Mouse (Mus musculus) splenic B cell, adult 2 months (primary cell): ENCODE measurements at regions not wholly inside any gene's neighbourhood (a gene's known extent, or its start where the extent isn't known, plus 50 kb on each side); places are given as distances from the start of the nearest gene placed in this dataset.

Experiments
- DNase-seq: peaks from one replicate; pipeline ENCODE4 v3.0.0-alpha.2; 2011; ENCODE audit warnings: low read depth, low spot score
- H3K27me3 ChIP-seq: 2 replicates; pipeline ENCODE4 v1.6.1; 2012; ENCODE audit warnings: mild to moderate bottlenecking, low read length, moderate library complexity, mixed read lengths; ENCODE audit not compliant: control insufficient read depth, poor library complexity, insufficient read depth, severe bottlenecking
- H3K36me3 ChIP-seq: 2 replicates; pipeline ENCODE4 v1.6.1; 2012; ENCODE audit warnings: mild to moderate bottlenecking, low read length, moderate library complexity, mixed read lengths; ENCODE audit not compliant: control insufficient read depth, poor library complexity, insufficient read depth, severe bottlenecking

DNA sequence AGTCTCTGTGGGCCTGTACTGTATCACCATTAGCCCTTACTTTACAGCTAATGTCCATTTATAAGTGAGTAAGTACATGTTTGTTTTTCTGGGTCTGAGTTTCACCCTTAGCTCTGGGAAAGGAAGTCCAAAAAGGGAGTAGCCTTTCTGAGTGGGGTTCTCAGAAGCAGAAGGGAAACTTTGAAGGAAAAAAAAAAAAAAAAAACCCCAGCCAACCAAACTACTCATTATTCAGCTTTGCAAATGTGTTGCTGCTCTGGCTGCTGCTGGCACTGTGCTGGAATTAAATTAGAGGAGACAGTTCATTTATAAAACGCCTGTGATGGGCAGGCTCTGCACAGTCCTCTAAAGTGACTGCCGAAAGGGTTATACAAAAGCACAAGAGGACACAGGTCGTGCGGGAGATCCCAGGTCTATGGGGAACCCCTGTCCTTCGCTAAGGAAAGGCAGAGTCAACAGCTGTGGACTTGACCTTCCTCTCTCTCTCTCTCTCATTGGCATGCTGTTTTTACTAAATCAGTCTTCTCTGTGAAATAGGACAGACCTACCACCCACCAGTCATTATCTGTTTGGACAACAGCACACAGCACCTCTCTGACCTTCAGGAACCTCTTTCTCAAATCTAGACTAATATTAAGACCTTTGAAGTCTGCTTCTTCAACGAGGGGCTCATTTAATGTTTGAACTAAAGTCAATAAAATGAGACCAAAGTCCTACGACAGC lies 165.4 kb downstream of the Cd47 start:
- peak; percentile 61 for DNase-seq
- peaks cover 2% of the 10 kb centered on the region; the same call in 1 of the 2 replicates for H3K27me3 ChIP-seq
- no peaks in the 10 kb centered on the region for H3K36me3 ChIP-seq

- Histone ChIP-seq H3K36me3 (no peaks in the 10 kb centered on the region), H3K27me3 (peaks cover 2% of the 10 kb centered on the region; the same call in 1 of the 2 replicates)
- DNase-seq, result peak; percentile 8
Observed at GRCm38 (mm10) chr16:49966251-49966588, 165.9 kb downstream of the Cd47 start.

DNA sequence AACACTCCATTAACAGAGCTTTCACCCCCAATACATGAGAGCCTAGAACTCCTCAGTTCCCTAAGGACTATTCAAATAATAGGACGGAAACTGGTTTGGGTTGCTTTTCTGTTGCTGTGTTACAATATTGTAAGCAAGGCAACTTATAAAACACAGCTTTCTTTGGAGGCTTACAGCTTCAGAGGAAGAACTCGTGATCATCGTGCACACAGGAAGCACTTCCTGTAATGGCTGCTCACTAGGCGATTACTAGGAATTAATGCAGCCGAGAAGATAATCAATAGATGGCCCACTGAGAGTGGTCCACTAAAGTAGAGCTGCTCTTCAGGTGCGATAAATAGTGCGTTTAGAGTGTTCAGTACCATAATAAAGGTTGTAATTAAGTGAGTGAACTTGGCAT lies 166.8 kb downstream of the Cd47 start:
- peak; percentile 46 for DNase-seq
- Histone ChIP-seq H3K27me3 (peaks cover 2% of the 10 kb centered on the region; the same call in 1 of the 2 replicates), H3K36me3 (no peaks in the 10 kb centered on the region)

DNA sequence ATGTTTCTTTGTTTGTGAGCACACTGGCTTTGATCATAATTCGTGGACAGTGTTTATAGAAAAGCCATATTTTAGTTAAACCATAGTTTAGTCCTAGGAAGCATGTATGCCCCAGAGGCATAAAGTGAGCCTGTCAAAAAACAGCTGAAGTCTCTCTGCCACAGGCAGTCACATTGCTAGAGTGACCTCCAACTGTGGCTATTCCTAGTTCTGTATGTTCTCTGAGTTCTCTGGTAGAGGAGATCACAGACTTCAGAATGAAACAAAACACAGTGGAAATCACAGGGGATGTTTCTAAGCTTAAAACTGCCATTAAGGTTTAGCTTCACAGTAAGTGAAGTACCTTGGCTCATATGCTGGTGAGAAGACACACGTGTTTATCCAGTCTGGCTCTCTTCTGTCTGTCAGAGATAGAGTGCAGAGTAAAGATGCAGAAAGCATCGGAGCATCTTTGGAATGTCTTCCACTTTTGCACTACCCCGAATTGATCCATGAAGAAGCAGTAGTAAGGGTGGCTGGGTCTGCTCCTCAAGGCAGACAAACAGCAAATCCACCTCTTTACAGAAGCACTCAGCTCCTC lies 168.0 kb downstream of the Cd47 start:
- no peak for DNase-seq
- peaks cover 2% of the 10 kb centered on the region; the same call in 1 of the 2 replicates for H3K27me3 ChIP-seq
- no peaks in the 10 kb centered on the region for H3K36me3 ChIP-seq

DNA sequence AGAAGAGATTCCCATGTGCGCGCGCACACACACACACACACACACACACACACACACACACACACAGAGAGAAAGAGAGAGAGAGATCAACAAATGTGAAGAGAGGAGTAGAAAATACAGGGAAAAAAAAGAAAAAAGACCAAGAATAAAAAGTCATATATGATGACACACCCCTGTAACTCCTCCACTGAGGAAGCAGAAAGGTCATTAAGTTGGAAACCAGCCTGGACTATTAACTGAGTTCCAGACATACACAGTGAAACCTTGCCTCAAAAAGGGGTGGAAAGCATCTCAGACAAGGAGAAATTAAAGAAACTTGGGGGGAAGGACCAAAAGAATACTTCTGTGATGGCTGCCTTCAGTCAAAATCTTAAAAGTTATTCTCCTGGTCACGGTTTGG lies 168.7 kb downstream of the Cd47 start:
- Histone ChIP-seq H3K27me3 (peaks cover 2% of the 10 kb centered on the region; the same call in 1 of the 2 replicates), H3K36me3 (no peaks in the 10 kb centered on the region)
- DNase-seq, result no peak

DNA sequence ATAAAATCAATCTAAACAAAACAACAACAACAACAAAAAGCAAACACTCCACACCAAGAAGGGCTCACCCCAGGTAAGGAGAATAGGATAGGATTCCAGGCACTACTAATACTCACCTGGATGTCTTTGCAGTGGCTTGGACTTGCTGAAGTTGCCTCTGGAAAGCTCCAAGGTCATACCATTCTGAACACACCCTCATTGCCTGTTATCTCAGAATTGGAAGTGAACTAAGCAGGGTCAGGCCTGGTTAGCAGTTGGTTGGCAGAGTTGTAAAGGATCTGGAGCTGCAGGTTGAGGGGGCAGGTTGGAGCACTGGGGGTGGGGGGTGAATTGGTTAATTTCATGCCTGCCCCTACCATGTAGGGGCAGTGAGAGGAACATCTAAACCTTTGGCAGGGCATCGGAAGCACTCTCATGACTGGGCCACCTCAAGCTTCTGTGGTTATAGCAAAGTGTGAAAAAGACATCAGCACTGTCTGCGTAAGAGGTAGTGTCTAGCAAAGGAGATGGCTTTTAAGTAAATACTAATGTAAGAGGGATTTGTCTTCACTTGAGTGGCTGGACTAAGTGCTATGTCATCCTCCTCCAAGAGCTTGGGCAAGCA lies 169.5 kb downstream of the Cd47 start:
- DNase-seq, result no peak
- H3K36me3 ChIP-seq, result no peaks in the 10 kb centered on the region
- peaks cover 2% of the 10 kb centered on the region; the same call in 1 of the 2 replicates for H3K27me3 ChIP-seq

- H3K36me3 ChIP-seq, result no peaks in the 10 kb centered on the region
- DNase-seq, result peak; percentile 85
- H3K27me3 ChIP-seq, result peaks cover 2% of the 10 kb centered on the region; the same call in 1 of the 2 replicates
Observed at GRCm38 (mm10) chr16:49970297-49970804, 170.0 kb downstream of the Cd47 start.

- H3K36me3 ChIP-seq, result no peaks in the 10 kb centered on the region
- H3K27me3 ChIP-seq, result peaks cover 2% of the 10 kb centered on the region; the same call in 1 of the 2 replicates
- DNase-seq, result peak; percentile 30
Observed at GRCm38 (mm10) chr16:49971141-49971555, 170.8 kb downstream of the Cd47 start.

DNA sequence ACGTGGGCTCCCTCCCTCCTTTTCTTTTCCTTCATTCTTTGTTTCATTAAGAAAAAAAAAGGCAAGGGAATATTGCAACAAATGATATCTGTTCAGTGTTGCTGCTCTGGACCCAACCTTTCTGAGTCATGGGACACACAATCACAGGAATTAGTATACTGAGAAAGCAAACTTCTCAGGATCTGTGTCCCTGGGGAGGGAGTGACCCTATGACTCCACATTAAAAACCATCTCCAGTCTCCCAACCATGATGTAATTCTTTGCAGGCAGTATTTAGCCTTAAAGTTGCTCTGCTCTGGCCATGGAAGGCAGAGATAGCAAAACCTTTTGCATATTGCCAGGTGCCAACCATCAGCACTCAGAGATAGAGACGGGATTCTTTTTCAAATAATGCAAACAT lies 176.9 kb downstream of the Cd47 start:
- no peak for DNase-seq
- Histone ChIP-seq H3K27me3 (no peaks in the 10 kb centered on the region), H3K36me3 (no peaks in the 10 kb centered on the region)

GRCm38 (mm10) chr16:49979426-49979940 lies 179.2 kb downstream of the Cd47 start:
- DNase-seq, result no peak
- Histone ChIP-seq H3K36me3 (no peaks in the 10 kb centered on the region), H3K27me3 (no peaks in the 10 kb centered on the region)

- H3K36me3 ChIP-seq, result no peaks in the 10 kb centered on the region
- DNase-seq, result no peak
Observed at GRCm38 (mm10) chr16:49980178-49980646, 179.9 kb downstream of the Cd47 start.

DNA sequence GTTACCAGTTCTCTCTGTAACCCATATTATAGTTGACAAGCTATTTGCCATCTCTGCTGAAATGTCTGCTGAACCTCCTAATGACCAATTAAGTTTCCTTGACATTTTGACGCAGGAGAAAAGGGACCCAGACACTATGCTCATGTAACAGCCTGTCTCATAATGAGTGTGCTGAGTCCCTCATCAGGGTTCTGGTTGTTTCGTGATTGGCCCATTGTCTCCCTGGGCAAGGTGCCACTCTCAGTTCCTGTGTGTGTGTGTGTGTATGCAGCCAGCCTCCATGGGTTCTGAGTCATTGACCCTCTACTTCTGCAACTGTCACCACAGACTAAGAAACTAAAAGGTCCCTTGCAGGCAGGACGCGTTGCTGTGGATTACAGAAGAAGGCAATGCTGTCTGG lies 181.8 kb downstream of the Cd47 start:
- Histone ChIP-seq H3K36me3 (no peaks in the 10 kb centered on the region), H3K27me3 (no peaks in the 10 kb centered on the region)
- peak; percentile 75 for DNase-seq

More at GRCm38 (mm10) chr16:49980178-49980646, 179.9 kb downstream of the Cd47 start:
- no peaks in the 10 kb centered on the region for H3K27me3 ChIP-seq

GRCm38 (mm10) chr16:49985082-49986076 lies 185.0 kb downstream of the Cd47 start:
- no peak for DNase-seq
- no peaks in the 10 kb centered on the region for H3K36me3 ChIP-seq

GRCm38 (mm10) chr16:49986954-49987353 lies 186.6 kb downstream of the Cd47 start:
- Histone ChIP-seq H3K27me3 (no peaks in the 10 kb centered on the region), H3K36me3 (no peaks in the 10 kb centered on the region)
- peak; percentile 37 for DNase-seq

More at GRCm38 (mm10) chr16:49985082-49986076, 185.0 kb downstream of the Cd47 start:
- H3K27me3 ChIP-seq, result no peaks in the 10 kb centered on the region
